Mouse (Mus musculus) cerebellum, adult 11-12 months (tissue): ENCODE measurements at regions not wholly inside any gene's neighbourhood (a gene's known extent, or its start where the extent isn't known, plus 50 kb on each side); places are given as distances from the start of the nearest gene placed in this dataset.
A peak's percentile ranks its signal among the peaks of the same experiment; 100 is the strongest.

Experiments
- DNase-seq: peaks from one replicate; pipeline ENCODE4 v3.0.0; 2022

GRCm38 (mm10) chr8:86428998-86429651, 151.4 kb downstream of the Abcc12 start:
- DNase-seq, result no peak

GRCm38 (mm10) chr8:86428131-86428530, 152.4 kb downstream of the Abcc12 start:
- no peak for DNase-seq

DNA sequence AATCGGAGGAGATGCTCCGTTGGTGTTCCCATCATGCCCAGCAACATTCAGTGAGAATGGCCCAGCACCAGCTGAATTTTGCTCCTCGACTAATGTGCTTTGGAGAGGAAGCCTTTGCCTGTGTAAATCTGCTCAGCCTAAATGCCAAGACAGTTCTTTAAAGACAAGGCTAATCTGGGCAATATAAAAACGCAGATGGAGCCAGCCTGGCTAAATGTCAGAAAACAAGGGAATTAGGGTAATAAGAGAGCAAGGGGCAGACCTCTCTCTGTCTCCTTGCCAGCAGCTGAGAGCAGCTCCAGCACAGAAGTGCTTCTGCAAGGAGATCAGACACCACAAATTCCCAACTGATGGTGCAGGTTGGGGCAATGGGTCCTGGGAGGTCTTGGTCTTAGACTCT, 154.4 kb downstream of the Abcc12 start:
- DNase-seq, result peak; percentile 48

DNA sequence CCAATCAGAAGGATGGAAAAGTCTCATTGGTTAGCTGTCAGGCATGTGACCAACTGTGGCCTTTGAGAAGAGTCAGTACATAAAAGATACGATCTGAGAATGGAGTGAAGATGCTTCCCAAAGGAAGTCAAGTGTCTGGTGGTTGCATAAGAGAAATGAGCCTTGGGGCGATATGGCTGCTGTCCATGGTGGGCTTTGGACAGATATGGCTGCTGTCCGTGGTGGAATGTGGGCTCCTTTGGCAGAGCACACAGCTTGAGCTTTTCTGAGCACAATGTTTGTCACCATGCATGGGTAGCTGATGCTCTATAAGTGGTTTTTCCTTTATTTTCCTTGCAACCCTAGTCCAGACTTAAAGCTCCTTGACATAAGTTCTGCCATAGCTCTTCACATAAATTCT, 155.1 kb downstream of the Abcc12 start:
- DNase-seq, result no peak

GRCm38 (mm10) chr8:86419059-86419651, 161.3 kb downstream of the Abcc12 start:
- no peak for DNase-seq

DNA sequence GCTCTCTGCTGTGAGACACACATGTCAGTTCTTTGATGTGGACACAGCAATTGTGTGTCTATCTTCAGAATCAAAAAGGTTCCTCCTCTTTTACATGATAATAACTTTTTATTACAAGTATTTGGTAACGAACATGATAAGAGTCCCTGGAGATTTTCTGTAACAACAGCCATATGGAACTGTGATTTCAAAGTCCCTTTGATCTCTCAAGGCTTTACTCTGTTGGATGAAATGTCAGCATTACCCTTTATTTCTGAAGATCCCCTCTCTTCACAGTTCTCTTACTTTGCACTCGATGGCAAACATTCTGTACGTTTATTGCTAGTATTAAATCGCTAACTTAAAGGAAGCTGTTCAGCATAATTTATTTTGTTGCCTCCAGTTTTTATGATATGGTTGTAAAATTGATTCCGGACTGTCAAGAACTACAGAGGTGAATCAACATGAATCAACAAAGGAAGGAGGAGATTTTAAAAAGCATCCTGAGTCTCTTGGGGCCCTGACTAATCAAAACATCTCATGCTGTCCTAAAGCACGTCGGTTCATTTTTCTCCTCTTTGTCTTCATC, 162.0 kb downstream of the Abcc12 start:
- DNase-seq, result no peak

GRCm38 (mm10) chr8:86415208-86415607, 165.3 kb downstream of the Abcc12 start:
- no peak for DNase-seq

DNA sequence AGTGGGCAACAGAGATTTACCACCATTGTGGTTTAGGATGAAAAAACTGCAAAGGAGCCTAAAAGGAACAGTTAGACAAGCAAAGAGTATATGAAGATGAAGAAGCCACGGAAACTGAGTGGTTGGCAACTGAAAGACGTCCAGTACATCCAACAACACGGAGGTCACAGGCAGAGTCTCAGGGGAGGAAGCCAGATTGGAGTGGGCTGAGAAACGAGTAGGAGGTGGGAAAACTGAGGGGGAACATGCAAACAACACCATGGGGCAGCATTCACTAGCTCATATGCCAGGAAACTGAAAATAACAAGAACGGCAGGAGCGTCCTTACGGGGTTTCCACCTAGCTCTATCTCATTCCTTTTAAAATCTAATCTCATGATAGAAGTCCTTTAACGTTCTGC, 169.3 kb downstream of the Abcc12 start:
- no peak for DNase-seq

- peak; percentile 83 for DNase-seq
Measured at GRCm38 (mm10) chr8:86406196-86406595, 174.3 kb downstream of the Abcc12 start.

DNA sequence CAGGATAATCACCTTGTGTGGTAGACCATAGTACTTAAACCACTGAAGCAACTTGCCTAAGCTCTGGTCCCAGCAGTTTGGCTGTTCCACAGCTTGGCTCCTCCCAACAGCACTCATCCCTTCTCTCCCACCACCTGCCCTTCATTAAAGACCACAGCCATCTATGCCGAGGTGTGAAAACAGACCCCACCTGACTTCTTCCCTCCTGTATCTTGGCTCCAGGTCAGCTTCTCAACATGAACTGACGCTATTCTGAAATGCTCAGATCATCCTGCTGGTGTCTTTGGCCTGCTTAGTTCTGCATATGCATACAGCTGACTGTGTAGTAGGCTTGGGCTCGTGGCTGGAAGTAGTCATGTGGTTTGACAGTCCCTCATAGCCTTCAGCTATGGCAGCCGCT, 177.1 kb downstream of the Abcc12 start:
- DNase-seq, result peak; percentile 24

DNA sequence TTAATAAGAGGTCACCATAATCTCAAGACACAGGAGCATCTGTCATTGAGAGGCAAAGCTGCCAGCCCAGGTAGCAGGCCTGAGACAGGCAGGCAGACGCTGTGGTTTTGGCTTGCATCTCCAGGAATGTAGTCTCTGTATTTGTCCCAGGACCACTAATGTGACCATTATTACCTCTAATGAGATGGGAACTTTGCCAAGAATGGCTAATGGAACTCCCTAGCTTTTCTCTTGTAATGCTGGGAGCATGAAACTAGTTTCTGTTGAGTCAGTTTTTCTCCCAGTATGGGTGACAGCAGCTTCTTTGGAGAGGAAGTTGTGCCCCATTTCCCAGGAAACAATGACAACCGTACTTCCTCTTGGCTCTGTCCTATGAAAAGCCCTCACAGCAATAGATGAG, 178.5 kb downstream of the Abcc12 start:
- DNase-seq, result no peak

- no peak for DNase-seq
Measured at GRCm38 (mm10) chr8:86395121-86395520, 185.4 kb downstream of the Abcc12 start.

DNA sequence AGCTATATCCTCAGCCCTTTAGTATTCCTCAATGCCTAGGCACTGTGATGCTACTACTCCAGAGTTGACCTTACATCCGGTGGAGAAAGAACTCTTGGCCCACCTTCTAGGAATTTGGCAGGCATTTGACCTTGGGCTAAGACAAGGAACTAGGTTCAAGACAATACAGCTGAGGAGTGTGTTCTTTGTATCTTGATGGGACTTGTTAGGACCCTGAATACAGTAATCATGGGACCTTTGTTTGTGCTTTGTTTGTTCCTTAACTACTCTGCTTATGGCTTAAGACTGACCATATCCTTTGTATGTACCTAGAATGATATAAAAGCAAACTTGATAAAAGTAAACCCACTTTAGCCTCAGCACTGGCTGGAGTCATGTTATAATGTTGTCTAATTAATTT, 186.7 kb downstream of the Abcc12 start:
- DNase-seq, result no peak

GRCm38 (mm10) chr8:86393374-86393773, 187.1 kb downstream of the Abcc12 start:
- DNase-seq, result no peak

DNA sequence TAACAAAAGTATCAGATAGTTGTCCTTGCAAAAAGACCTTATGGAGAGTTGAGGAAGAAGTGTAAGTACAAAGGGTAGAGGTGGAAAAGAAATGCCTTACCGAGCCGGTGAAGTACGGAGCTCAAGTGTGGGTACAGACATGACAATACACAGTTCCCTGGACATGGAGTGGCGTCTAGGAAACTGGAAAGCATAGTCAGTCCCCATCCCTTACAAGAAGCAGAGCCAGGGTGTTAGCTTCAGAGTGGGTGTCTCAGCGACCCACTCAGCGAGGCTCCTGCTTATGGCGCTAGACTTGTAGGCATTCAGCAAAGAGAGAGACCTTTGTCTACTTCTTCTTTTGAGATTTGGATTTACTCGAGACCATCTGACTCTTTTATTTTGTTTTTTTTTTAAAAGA, 189.8 kb downstream of the Abcc12 start:
- DNase-seq, result no peak

GRCm38 (mm10) chr8:86389690-86390671, 190.5 kb downstream of the Abcc12 start:
- no peak for DNase-seq

DNA sequence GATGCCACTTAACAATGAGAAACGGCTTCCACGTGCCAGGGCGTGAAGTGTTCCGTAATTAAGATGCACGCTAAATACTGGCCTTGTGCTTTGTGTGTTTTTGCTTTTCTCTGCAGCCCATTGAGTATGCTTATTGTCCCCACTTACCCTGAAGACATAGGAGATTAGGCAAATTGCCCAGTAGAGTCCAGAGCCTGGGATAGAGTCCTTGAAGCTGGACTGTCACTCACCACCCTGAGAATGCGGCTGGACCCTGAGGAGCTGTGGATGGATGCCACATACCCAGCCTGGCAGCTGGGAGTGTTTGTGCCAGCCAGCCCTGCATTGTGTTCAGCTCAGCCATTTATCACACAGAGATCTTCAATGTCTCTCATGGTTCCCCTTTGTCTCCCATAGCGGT, 195.2 kb downstream of the Abcc12 start:
- no peak for DNase-seq

GRCm38 (mm10) chr8:86381977-86382376, 198.5 kb downstream of the Abcc12 start:
- DNase-seq, result no peak

DNA sequence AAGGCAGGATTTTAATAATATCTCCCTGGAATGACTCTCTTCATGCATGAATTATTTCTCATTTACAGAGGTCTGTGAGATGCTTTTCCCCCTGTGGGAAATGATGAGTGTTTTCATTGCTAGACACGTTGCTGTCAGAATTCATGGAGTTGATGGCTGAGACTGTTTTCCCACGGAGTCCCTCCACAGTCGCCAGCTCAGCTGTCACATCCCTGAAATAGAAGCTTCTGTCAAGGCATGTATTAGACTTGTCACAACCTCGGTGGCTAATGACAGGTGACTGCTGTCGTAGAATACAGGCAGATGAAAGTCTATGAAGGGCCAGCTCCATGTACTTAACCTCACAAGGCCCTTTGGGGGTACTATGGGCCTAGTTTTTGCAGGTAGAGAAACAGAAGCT, 212.4 kb downstream of the Abcc12 start:
- DNase-seq, result no peak

- DNase-seq, result no peak
Measured at GRCm38 (mm10) chr8:86366636-86367035, 213.8 kb downstream of the Abcc12 start.

DNA sequence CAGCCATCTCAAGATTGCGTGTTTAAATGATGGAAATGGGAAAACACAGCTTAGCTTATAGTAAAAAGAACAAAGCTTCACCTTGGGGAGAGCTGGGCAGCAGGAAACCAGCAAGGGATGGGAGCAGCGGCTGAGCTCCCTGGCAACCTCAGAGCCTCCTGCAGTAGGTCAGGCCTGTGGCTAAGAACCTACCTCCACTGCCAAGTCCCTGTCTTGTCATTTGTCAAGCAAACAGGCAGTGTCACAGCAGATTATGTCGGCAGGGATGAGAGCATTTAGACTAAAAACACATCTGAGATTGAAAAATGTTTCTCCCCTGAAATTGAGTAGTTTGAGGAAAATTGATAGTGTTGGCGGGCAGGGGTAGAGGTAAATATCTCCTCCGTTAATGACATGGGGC, 214.8 kb downstream of the Abcc12 start:
- peak; percentile 51 for DNase-seq

DNA sequence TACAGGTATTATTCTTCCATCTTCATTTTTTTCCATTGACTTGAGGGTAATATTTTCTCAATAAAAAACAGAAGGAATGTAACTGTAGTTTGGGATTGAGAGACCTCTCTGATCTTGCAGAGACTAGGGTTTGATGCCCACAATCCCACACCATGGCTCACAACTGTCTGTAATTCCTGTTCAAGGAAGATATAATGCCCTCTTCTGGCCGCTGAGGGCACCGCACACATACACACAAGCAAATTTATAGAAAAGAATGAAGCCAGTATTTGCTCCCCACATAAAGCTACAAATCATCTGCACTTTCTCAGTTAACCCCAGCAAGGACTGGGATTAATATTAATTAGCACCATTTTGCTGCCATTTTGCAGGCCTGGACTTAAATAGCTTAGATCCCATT, 215.6 kb downstream of the Abcc12 start:
- DNase-seq, result no peak

GRCm38 (mm10) chr8:86360283-86360682, 220.2 kb downstream of the Abcc12 start:
- DNase-seq, result no peak

GRCm38 (mm10) chr8:86359518-86359917, 221.0 kb downstream of the Abcc12 start:
- DNase-seq, result no peak
